Mouse (Mus musculus) liver, embryonic 12.5 days (tissue): ENCODE measurements at regions not wholly inside any gene's neighbourhood (a gene's known extent, or its start where the extent isn't known, plus 50 kb on each side); places are given as distances from the start of the nearest gene placed in this dataset.

Experiments
- ATAC-seq: fragments of 200-750 bp; cut with Nextera tagmentation; 2 replicates; pipeline ENCODE4 v1.8.0; 2017; ENCODE audit warnings: moderate number of reproducible peaks, mild to moderate bottlenecking, moderate library complexity
- H3K27ac ChIP-seq: fragments of 300-500 bp; sonication (generic); 2 replicates; pipeline ENCODE4 v1.5.1; 2016; ENCODE audit warnings: mild to moderate bottlenecking
- H3K27me3 ChIP-seq: fragments of 300-500 bp; sonication (generic); replicated peaks from 2 replicates; pipeline ENCODE4 v1.6.1; 2016; ENCODE audit warnings: mild to moderate bottlenecking, moderate library complexity
- H3K36me3 ChIP-seq: fragments of 300-500 bp; sonication (generic); 2 replicates; pipeline ENCODE4 v1.6.1; 2016; ENCODE audit warnings: mild to moderate bottlenecking, moderate library complexity
- H3K4me1 ChIP-seq: fragments of 300-500 bp; sonication (generic); 2 replicates; pipeline ENCODE4 v1.6.1; 2016
- H3K4me2 ChIP-seq: fragments of 300-500 bp; sonication (generic); 2 replicates; pipeline ENCODE4 v1.6.1; 2016; ENCODE audit warnings: mild to moderate bottlenecking, moderate library complexity
- H3K4me3 ChIP-seq: fragments of 300-500 bp; sonication (generic); 2 replicates; pipeline ENCODE4 v1.5.1; 2016; ENCODE audit warnings: mild to moderate bottlenecking, moderate library complexity
- H3K9ac ChIP-seq: fragments of 300-500 bp; sonication (generic); 2 replicates; pipeline ENCODE4 v1.6.1; 2016; ENCODE audit warnings: mild to moderate bottlenecking, moderate library complexity
- H3K9me3 ChIP-seq: fragments of 300-500 bp; sonication (generic); replicated peaks from 2 replicates; pipeline ENCODE4 v1.6.1; 2016; ENCODE audit warnings: mild to moderate bottlenecking, moderate library complexity
- WGBS: fragments of 180-500 bp; shearing (Covaris S2); methylation state at CpG from one replicate; pipeline ENCODE4 v1.1.7; 2016; ENCODE audit not compliant: insufficient replicate concordance; 5-methylcytosine and 5-hydroxymethylcytosine counted together

- Histone ChIP-seq H3K4me3 (no peak overlapping the region), H3K36me3 (no peaks in the 10 kb centered on the region), H3K4me1 (0 out of 2 replicates have a peak, but pooled peaks cover 5% of the 10 kb centered on the region), H3K9me3 (no peaks in the 10 kb centered on the region), H3K27ac (no peak overlapping the region), H3K4me2 (no peak overlapping the region), H3K9ac (no peak overlapping the region), H3K27me3 (no peaks in the 10 kb centered on the region)
- no peak for ATAC-seq
- 8% methylated on average over 17 of the region's 17 CpGs for WGBS
These were observed 297.8 kb downstream of the Cdh26 start for GRCm38 (mm10) chr2:178727930-178728793.

GRCm38 (mm10) chr2:178728794-178729120 lies 298.4 kb downstream of the Cdh26 start:
- ATAC-seq, result no peak
- 0 out of 2 replicates have a peak, but pooled peaks cover 5% of the 10 kb centered on the region for H3K4me1 ChIP-seq
- no peaks in the 10 kb centered on the region for H3K27me3 ChIP-seq
- H3K4me3 ChIP-seq, result no peak overlapping the region
- no peak overlapping the region for H3K27ac ChIP-seq
- no peaks in the 10 kb centered on the region for H3K9me3 ChIP-seq
- WGBS, result 11% methylated on average over 7 of the region's 7 CpGs
- H3K36me3 ChIP-seq, result no peaks in the 10 kb centered on the region
- H3K9ac ChIP-seq, result no peak overlapping the region
- no peak overlapping the region for H3K4me2 ChIP-seq

GRCm38 (mm10) chr2:178735099-178735498 lies 304.8 kb downstream of the Cdh26 start:
- 9% methylated on average over 2 of the region's 2 CpGs for WGBS
- Histone ChIP-seq H3K9me3 (no peaks in the 10 kb centered on the region), H3K4me3 (no peak overlapping the region), H3K27ac (no peak overlapping the region), H3K4me2 (no peak overlapping the region), H3K9ac (no peak overlapping the region), H3K4me1 (no peaks in the 10 kb centered on the region), H3K27me3 (no peaks in the 10 kb centered on the region), H3K36me3 (no peaks in the 10 kb centered on the region)
- ATAC-seq, result no peak

- no peak overlapping the region for H3K27ac ChIP-seq
- H3K9me3 ChIP-seq, result no peaks in the 10 kb centered on the region
- H3K36me3 ChIP-seq, result no peaks in the 10 kb centered on the region
- no peak for ATAC-seq
- no peak overlapping the region for H3K4me3 ChIP-seq
- 38% methylated on average over 4 of the region's 4 CpGs for WGBS
- no peak overlapping the region for H3K4me2 ChIP-seq
- no peaks in the 10 kb centered on the region for H3K27me3 ChIP-seq
- no peak overlapping the region for H3K9ac ChIP-seq
- H3K4me1 ChIP-seq, result no peaks in the 10 kb centered on the region
These were observed 314.3 kb downstream of the Cdh26 start for GRCm38 (mm10) chr2:178744617-178745016.

- Histone ChIP-seq H3K27ac (no peak overlapping the region), H3K36me3 (no peaks in the 10 kb centered on the region), H3K27me3 (no peaks in the 10 kb centered on the region), H3K4me1 (no peaks in the 10 kb centered on the region), H3K4me2 (no peak overlapping the region), H3K4me3 (no peak overlapping the region), H3K9ac (no peak overlapping the region), H3K9me3 (no peaks in the 10 kb centered on the region)
- ATAC-seq, result no peak
- 66% methylated on average over 14 of the region's 14 CpGs for WGBS
These were observed 315.1 kb downstream of the Cdh26 start for GRCm38 (mm10) chr2:178745296-178746015.

- ATAC-seq, result no peak
- Histone ChIP-seq H3K27ac (no peak overlapping the region), H3K4me1 (no peaks in the 10 kb centered on the region), H3K4me2 (no peak overlapping the region), H3K9ac (no peak overlapping the region), H3K9me3 (no peaks in the 10 kb centered on the region), H3K4me3 (no peak overlapping the region), H3K27me3 (no peaks in the 10 kb centered on the region), H3K36me3 (no peaks in the 10 kb centered on the region)
- 82% methylated on average over 1 of the region's 1 CpGs for WGBS
These were observed 320.9 kb downstream of the Cdh26 start for GRCm38 (mm10) chr2:178751247-178751646.

GRCm38 (mm10) chr2:178758366-178758765 lies 328.0 kb downstream of the Cdh26 start:
- Histone ChIP-seq H3K4me3 (no peak overlapping the region), H3K9me3 (no peaks in the 10 kb centered on the region), H3K27me3 (no peaks in the 10 kb centered on the region), H3K36me3 (no peaks in the 10 kb centered on the region), H3K4me1 (no peaks in the 10 kb centered on the region), H3K9ac (no peak overlapping the region), H3K27ac (no peak overlapping the region), H3K4me2 (no peak overlapping the region)
- 2% methylated on average over 2 of the region's 2 CpGs for WGBS
- ATAC-seq, result no peak

GRCm38 (mm10) chr2:178768526-178768925 lies 338.2 kb downstream of the Cdh26 start:
- Histone ChIP-seq H3K4me2 (no peak overlapping the region), H3K36me3 (no peaks in the 10 kb centered on the region), H3K27ac (no peak overlapping the region), H3K4me1 (no peaks in the 10 kb centered on the region), H3K9me3 (0 out of 2 replicates have a peak, but pooled peaks cover 9% of the 10 kb centered on the region), H3K4me3 (no peak overlapping the region), H3K9ac (no peak overlapping the region), H3K27me3 (no peaks in the 10 kb centered on the region)
- ATAC-seq, result no peak
- WGBS, result 40% methylated on average over 4 of the region's 4 CpGs

- H3K9me3 ChIP-seq, result 0 out of 2 replicates have a peak, but pooled peaks cover 9% of the 10 kb centered on the region
- no peak overlapping the region for H3K4me2 ChIP-seq
- H3K27ac ChIP-seq, result no peak overlapping the region
- no peaks in the 10 kb centered on the region for H3K36me3 ChIP-seq
- H3K27me3 ChIP-seq, result no peaks in the 10 kb centered on the region
- H3K9ac ChIP-seq, result no peak overlapping the region
- H3K4me3 ChIP-seq, result no peak overlapping the region
- no peak for ATAC-seq
- 61% methylated on average over 4 of the region's 4 CpGs for WGBS
- H3K4me1 ChIP-seq, result no peaks in the 10 kb centered on the region
These were observed 338.7 kb downstream of the Cdh26 start for GRCm38 (mm10) chr2:178769001-178769400.

GRCm38 (mm10) chr2:178771435-178771834 lies 341.1 kb downstream of the Cdh26 start:
- Histone ChIP-seq H3K27ac (no peak overlapping the region), H3K9me3 (0 out of 2 replicates have a peak, but pooled peaks cover 2% of the 10 kb centered on the region), H3K4me3 (no peak overlapping the region), H3K9ac (no peak overlapping the region), H3K4me1 (no peaks in the 10 kb centered on the region), H3K4me2 (no peak overlapping the region), H3K36me3 (no peaks in the 10 kb centered on the region), H3K27me3 (no peaks in the 10 kb centered on the region)
- ATAC-seq, result no peak
- 14% methylated on average over 1 of the region's 1 CpGs for WGBS

- H3K27ac ChIP-seq, result no peak overlapping the region
- no peak overlapping the region for H3K9ac ChIP-seq
- H3K4me2 ChIP-seq, result no peak overlapping the region
- no peak overlapping the region for H3K4me3 ChIP-seq
- H3K4me1 ChIP-seq, result no peaks in the 10 kb centered on the region
- H3K9me3 ChIP-seq, result no peaks in the 10 kb centered on the region
- H3K27me3 ChIP-seq, result no peaks in the 10 kb centered on the region
- no peaks in the 10 kb centered on the region for H3K36me3 ChIP-seq
- no peak for ATAC-seq
- 78% methylated on average over 3 of the region's 3 CpGs for WGBS
These were observed 341.6 kb downstream of the Cdh26 start for GRCm38 (mm10) chr2:178771881-178772280.

GRCm38 (mm10) chr2:178784822-178785589 lies 354.7 kb downstream of the Cdh26 start:
- no peak for ATAC-seq
- WGBS, result 64% methylated on average over 25 of the region's 25 CpGs
- Histone ChIP-seq H3K4me1 (no peaks in the 10 kb centered on the region), H3K27me3 (no peaks in the 10 kb centered on the region), H3K4me2 (no peak overlapping the region), H3K4me3 (no peak overlapping the region), H3K9me3 (peaks cover 4% of the 10 kb centered on the region; the same call in 1 of the 2 replicates), H3K27ac (no peak overlapping the region), H3K36me3 (no peaks in the 10 kb centered on the region), H3K9ac (no peak overlapping the region)
